Mouse (Mus musculus): ENCODE data around the gene Zcchc24. TPM values are rescaled to one million over a fixed set of nuclear protein-coding genes. Genes with fewer than 3 reads are reported as not detected.
A peak's percentile ranks its signal among the peaks of the same experiment; 100 is the strongest.

Zcchc24 gene
- polyA plus RNA-seq, 1 experiment from 2014 or later, result 35.4 TPM

DNA sequence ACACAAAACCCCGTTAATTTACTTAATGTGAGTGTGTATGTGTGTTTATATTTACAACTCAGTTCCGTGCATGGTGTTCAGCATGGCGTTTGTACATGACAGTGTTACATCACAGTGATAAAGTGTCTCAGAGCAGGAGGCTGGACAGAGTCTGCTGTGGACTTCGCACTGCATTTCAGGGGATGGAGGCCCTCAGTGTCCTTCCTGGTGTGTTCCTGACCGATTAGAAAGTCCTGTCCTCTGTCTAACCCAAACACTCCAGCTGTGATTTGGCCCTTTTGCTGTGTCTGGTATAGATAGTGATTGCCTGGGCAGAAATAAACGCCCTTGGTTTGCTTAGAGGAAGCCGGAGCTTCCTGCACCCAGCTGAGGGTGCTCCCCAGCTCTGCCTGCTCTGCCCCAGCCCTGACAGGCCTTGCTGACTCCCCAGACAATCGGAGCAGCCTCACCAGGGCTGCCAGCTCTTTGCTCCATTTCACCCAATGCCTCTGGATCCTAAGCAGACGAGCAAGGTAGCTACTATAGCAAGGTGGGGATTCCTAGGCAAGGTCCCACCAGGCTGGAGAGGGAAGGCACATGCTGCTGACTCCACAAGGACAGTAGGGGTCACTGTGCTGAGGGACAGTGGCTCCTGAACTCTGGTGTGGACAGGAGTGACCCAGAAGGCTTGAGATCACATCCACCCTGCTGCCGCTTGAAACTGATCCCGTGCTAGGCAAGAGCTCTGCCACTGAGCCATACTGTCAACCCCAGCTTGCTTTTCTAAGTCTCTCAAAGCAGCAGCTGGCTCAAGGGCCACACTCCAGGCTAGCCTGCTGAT is 23.3 kb downstream of the Zcchc24 start:
- ATAC-seq (ENCODE audit: insufficient number of reproducible peaks, low FRiP score, low TSS enrichment, low read depth), result no peak
- Histone ChIP-seq H3K27ac (no peak overlapping the region), H3K27me3 (no peaks in the 10 kb centered on the region), H3K4me3 (no peak overlapping the region), H3K9me3 (no peaks in the 10 kb centered on the region), H3K4me2 (no peak overlapping the region), H3K36me3 (peaks cover 42% of the 10 kb centered on the region), H3K9ac (no peak overlapping the region), H3K4me1 (peaks cover 48% of the 10 kb centered on the region)
- 72% methylated on average over 11 of the region's 11 CpGs for WGBS

DNA sequence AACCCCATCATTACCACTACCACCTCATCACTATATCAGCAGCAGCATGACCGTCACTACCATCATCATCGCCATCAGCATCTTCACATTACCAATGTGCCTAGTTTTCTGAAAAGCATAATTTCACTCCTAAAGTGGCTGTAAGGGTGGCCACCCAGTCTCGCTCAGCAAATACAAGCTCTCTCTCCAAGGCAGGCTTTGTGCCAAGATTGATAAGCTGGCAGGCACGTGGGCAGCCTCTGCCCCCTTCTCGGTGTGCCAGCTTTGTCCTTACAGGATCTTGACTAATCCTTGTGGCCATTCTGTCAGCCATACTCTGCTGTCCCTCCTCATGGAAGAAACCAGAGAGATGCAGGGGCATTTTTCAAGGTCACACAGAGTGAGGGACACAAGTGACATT is 25.9 kb downstream of the Zcchc24 start:
- Histone ChIP-seq H3K36me3 (peaks cover 39% of the 10 kb centered on the region), H3K27me3 (no peaks in the 10 kb centered on the region)

DNA sequence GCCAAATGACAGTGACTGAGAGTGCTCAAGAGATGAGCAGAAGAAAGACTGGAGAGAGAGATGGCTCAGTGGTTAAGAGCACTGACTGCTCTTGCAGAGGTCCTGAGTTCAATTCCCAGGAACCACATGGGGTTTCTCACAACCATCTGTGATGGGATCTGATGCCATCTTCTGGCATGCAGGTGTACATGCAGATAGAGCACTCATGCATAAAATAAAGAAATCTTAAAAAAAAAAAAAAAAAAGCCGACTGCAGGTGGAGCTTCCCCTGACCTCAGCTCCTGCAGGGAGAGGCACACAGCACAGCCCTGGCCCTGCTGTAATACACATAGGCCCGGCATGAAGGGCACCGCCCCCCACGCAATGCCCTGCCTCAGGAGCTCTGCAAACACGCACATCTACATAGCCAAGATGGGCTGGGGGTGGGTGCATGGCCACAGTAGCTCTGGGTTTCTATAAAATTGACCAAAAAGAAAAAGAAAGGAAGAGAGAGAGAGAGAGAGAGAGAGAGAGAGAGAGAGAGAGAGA is 26.9 kb downstream of the Zcchc24 start:
- Histone ChIP-seq H3K27ac (no peak overlapping the region), H3K4me3 (no peak overlapping the region), H3K4me2 (no peak overlapping the region), H3K27me3 (no peaks in the 10 kb centered on the region), H3K9me3 (no peaks in the 10 kb centered on the region), H3K36me3 (peaks cover 33% of the 10 kb centered on the region), H3K4me1 (peaks cover 46% of the 10 kb centered on the region), H3K9ac (no peak overlapping the region)
- 54% methylated on average over 5 of the region's 5 CpGs for WGBS
- no peak for ATAC-seq (ENCODE audit: insufficient number of reproducible peaks, low FRiP score, low TSS enrichment, low read depth)

More for the DNA sequence above, 25.9 kb downstream of the Zcchc24 start:
- H3K4me1 ChIP-seq, result peaks cover 45% of the 10 kb centered on the region
- ATAC-seq (ENCODE audit: insufficient number of reproducible peaks, low FRiP score, low TSS enrichment, low read depth), result no peak
- H3K9me3 ChIP-seq, result no peaks in the 10 kb centered on the region
- 92% methylated on average over 5 of the region's 5 CpGs for WGBS
- H3K4me2 ChIP-seq, result no peak overlapping the region
- no peak overlapping the region for H3K27ac ChIP-seq
- H3K4me3 ChIP-seq, result no peak overlapping the region
- H3K9ac ChIP-seq, result no peak overlapping the region

DNA sequence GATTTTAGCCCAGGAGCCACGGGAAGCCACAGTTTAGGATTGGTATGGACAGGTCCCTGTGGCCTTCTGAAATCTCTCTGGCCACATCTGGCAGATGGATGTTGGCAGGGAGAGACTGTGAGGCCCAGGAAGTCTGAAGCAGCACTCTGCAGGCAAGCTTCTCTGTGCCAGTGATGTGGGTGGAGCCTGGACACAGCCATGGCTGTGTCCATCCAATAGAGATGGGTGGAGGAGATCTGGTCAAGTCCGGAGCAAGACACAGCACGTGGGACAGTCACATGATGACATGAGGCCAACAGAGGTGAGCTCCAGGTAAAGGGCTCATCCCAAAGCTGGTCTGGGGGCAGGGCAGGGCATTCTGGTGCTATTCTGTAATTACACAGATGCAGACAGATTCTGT is 27.6 kb downstream of the Zcchc24 start:
- H3K27ac ChIP-seq, result 0 out of 2 replicates have a peak overlapping the region, but pooled peaks have one; percentile 11
- no peak overlapping the region for H3K4me2 ChIP-seq
- no peaks in the 10 kb centered on the region for H3K27me3 ChIP-seq
- H3K4me1 ChIP-seq, result peaks cover 52% of the 10 kb centered on the region
- peaks cover 27% of the 10 kb centered on the region for H3K36me3 ChIP-seq
- WGBS, result 53% methylated on average over 3 of the region's 3 CpGs
- no peak overlapping the region for H3K4me3 ChIP-seq
- H3K9me3 ChIP-seq, result no peaks in the 10 kb centered on the region
- H3K9ac ChIP-seq, result no peak overlapping the region
- ATAC-seq (ENCODE audit: insufficient number of reproducible peaks, low FRiP score, low TSS enrichment, low read depth), result no peak

DNA sequence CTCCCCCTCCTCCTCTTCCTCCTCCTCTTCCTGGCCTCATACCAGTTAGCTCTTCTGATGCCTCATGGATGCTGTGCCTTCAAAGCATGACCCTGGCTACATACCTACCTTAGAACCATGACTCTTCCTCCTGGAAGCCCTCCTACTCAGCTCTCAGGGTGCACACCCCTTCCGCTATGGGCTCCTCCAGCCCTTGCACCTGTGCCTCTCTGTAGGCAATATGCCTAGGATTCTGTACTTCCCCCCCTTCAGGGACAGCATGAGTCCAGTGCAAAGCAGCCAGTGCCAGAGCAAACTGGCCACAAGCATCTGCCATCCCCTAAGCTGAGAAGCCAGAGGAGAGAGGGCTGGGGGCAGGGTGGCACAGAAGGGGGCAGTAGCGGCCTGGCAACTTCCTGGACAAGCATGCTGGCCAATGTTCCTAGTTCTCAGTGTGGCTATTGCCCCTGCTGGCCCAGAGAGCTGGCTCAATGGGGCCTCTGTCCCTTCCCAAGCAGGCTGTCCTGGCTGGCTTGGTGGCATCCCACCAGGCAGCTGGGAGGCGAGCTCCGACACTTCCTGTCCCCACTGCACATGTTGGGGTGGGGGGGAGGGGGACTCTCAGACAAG is 28.8 kb downstream of the Zcchc24 start:
- WGBS, result 63% methylated on average over 4 of the region's 4 CpGs

DNA sequence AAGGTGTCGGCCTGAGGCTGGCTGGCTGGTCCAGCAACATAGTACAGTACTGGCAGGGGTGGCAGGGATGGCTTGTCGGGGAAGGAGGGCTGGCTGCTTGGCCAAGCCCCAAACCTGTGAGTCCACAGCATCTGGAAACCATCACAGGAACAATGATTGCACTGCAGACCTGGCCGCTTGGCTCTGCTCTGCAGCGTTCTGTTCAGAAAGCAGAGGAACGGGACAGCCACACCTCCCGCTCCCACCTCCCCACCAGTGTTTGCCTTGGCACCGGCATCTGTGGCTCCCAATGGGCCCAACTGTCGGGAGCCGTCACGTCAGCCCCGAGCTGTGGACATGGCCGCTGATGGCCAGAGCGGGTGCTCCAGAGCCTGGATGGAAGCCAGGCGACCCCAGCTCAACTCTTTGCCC is 30.2 kb downstream of the Zcchc24 start:
- Histone ChIP-seq H3K4me1 (peaks cover 73% of the 10 kb centered on the region), H3K27ac (peak overlapping the region; percentile 91), H3K4me3 (no peak overlapping the region), H3K27me3 (no peaks in the 10 kb centered on the region), H3K4me2 (0 out of 2 replicates have a peak overlapping the region, but pooled peaks have one; percentile 20), H3K36me3 (peaks cover 15% of the 10 kb centered on the region; the same call in 1 of the 2 replicates), H3K9me3 (no peaks in the 10 kb centered on the region), H3K9ac (no peak overlapping the region)
- peak; percentile 74 for ATAC-seq (ENCODE audit: insufficient number of reproducible peaks, low FRiP score, low TSS enrichment, low read depth)
- 20% methylated on average over 14 of the region's 14 CpGs for WGBS

More for the DNA sequence above, 28.8 kb downstream of the Zcchc24 start:
- no peak for ATAC-seq (ENCODE audit: insufficient number of reproducible peaks, low FRiP score, low TSS enrichment, low read depth)
- Histone ChIP-seq H3K9ac (no peak overlapping the region), H3K27me3 (no peaks in the 10 kb centered on the region), H3K36me3 (peaks cover 21% of the 10 kb centered on the region), H3K27ac (0 out of 2 replicates have a peak overlapping the region, but pooled peaks have one; percentile 5), H3K4me1 (peaks cover 64% of the 10 kb centered on the region), H3K4me2 (no peak overlapping the region), H3K4me3 (no peak overlapping the region), H3K9me3 (no peaks in the 10 kb centered on the region)

DNA sequence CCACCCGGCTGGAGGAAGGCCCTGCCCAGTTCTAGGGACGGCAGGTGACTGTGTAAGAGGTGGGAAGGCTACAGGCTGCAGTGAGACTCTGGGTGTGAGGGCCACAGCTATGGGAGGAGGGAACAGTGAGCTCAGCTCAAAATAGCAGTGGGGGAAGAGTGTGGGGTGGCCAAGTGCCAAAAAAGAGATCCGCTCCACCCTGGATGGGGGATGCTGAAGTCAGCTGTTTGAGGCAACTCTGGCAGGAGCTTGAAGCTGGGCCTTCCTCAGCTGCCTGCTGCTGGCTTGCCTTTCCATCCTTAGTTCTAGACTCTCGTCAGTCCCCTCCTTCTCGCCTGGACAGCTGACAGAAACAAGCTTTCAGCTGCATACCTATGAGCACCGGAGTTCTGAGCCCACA is 32.2 kb downstream of the Zcchc24 start:
- Histone ChIP-seq H3K36me3 (peaks cover 8% of the 10 kb centered on the region; the same call in 1 of the 2 replicates), H3K4me1 (peaks cover 72% of the 10 kb centered on the region), H3K9me3 (no peaks in the 10 kb centered on the region), H3K27ac (peak overlapping the region; percentile 91), H3K9ac (no peak overlapping the region), H3K27me3 (no peaks in the 10 kb centered on the region), H3K4me3 (no peak overlapping the region), H3K4me2 (no peak overlapping the region)
- WGBS, result 29% methylated on average over 6 of the region's 6 CpGs
- ATAC-seq (ENCODE audit: insufficient number of reproducible peaks, low FRiP score, low TSS enrichment, low read depth), result peak; percentile 86

DNA sequence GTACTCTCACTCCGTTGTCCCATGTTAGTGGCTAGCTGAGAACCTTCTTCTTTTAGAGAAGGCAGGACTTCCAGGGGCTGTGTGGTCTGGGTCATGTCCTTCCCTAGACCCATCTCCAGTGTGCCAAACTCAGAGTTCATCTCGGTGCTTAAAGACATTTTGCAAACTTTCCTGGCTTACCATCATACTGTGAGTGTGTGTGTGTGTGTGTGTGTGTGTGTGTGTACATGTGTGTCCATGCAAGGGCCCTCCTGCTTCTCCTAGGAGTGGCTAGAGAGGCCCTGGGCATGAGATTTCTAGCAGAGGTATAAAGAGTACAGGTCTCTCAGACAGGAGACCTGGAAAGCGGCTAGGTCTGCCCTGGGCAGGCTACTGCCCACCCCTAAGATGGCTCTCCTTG is 32.7 kb downstream of the Zcchc24 start:
- Histone ChIP-seq H3K36me3 (peaks cover 8% of the 10 kb centered on the region; the same call in 1 of the 2 replicates), H3K27me3 (no peaks in the 10 kb centered on the region), H3K9me3 (no peaks in the 10 kb centered on the region), H3K27ac (peak overlapping the region; percentile 91), H3K4me1 (peaks cover 67% of the 10 kb centered on the region), H3K9ac (no peak overlapping the region), H3K4me3 (no peak overlapping the region), H3K4me2 (no peak overlapping the region)
- ATAC-seq (ENCODE audit: insufficient number of reproducible peaks, low FRiP score, low TSS enrichment, low read depth), result no peak
- WGBS, result 58% methylated on average over 3 of the region's 3 CpGs

DNA sequence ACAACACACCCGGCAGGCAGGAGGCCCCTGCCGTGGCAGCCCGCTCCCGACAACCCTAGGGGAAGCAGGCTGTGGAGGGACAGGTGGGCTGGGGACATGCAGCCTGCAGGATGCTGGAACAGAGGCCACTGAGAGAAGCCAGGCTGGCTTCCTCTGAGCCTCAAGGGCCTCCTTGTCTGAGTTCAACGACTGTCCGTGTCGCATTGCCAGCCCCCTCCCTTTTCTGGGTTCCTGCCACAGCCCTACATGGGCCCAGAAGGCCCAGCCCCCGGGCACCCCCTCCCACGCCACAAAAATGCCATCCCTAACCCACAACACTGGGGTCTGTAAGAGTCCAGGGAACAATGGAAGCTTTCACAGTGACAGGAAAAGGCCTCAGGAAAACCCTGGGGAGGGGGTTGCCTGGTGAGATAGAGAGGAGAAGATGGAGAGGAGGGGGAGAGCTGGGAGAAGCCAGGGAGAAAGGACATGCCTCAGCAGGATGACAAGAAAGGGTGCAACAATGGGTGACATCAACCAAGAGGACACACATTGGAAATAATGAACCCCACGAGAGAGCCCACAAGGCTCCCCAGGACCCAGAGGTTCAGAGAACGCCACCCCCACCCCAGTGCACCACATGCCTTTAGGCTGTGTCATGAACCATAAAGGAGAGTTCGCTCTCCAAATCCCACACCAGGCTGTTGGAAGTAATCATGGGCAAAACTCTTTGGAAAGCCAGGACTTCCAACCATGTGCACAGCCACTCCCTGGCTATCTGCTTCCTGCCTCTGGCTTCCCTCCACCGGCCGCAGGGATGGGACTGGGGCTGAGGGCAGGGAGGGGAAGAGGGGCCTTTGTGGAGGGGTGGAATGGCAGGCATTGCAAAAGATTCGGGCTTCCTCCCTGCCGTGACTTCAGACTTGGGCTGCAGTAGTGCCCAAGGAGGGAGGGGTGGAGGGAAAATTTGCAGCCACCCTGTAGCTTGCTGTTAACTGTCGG is 33.8 kb downstream of the Zcchc24 start:
- peak overlapping the region; percentile 91 for H3K27ac ChIP-seq
- peak overlapping the region; percentile 17; the same call in 1 of the 2 replicates for H3K4me2 ChIP-seq
- no peaks in the 10 kb centered on the region for H3K36me3 ChIP-seq
- no peak for ATAC-seq (ENCODE audit: insufficient number of reproducible peaks, low FRiP score, low TSS enrichment, low read depth)
- H3K4me1 ChIP-seq, result peaks cover 56% of the 10 kb centered on the region
- no peaks in the 10 kb centered on the region for H3K27me3 ChIP-seq
- no peak overlapping the region for H3K9ac ChIP-seq
- no peak overlapping the region for H3K4me3 ChIP-seq
- no peaks in the 10 kb centered on the region for H3K9me3 ChIP-seq
- WGBS, result 20% methylated on average over 17 of the region's 17 CpGs

DNA sequence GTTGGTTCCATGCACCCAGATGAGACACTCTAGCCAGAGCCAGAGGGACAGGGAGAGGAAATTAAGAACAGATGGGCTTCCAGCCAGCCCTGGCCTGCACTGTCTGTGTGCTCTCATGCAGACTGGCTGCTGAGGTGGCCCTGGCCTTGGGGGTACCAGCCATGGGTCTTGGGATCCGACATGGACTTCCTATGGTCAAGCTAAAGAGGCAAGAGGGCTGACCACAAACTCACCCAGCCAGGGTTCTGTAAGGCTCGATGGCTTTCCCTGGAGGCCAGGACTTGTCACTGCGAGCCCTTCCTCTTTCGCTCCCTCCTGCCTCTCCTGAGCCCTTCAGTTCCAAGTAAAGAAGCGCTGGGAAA is 41.7 kb downstream of the Zcchc24 start:
- no peak for ATAC-seq (ENCODE audit: insufficient number of reproducible peaks, low FRiP score, low TSS enrichment, low read depth)
- H3K4me1 ChIP-seq, result peaks cover 34% of the 10 kb centered on the region
- H3K4me2 ChIP-seq, result no peak overlapping the region

More for the DNA sequence above, 41.7 kb downstream of the Zcchc24 start:
- WGBS, result 49% methylated on average over 5 of the region's 5 CpGs
- H3K9me3 ChIP-seq, result no peaks in the 10 kb centered on the region
- no peak overlapping the region for H3K9ac ChIP-seq
- H3K36me3 ChIP-seq, result no peaks in the 10 kb centered on the region
- H3K27ac ChIP-seq, result peak overlapping the region; percentile 63
- no peak overlapping the region for H3K4me3 ChIP-seq
- H3K27me3 ChIP-seq, result no peaks in the 10 kb centered on the region

Measured in limb, embryonic 15.5 days (tissue).